In the genomic region with DNA sequence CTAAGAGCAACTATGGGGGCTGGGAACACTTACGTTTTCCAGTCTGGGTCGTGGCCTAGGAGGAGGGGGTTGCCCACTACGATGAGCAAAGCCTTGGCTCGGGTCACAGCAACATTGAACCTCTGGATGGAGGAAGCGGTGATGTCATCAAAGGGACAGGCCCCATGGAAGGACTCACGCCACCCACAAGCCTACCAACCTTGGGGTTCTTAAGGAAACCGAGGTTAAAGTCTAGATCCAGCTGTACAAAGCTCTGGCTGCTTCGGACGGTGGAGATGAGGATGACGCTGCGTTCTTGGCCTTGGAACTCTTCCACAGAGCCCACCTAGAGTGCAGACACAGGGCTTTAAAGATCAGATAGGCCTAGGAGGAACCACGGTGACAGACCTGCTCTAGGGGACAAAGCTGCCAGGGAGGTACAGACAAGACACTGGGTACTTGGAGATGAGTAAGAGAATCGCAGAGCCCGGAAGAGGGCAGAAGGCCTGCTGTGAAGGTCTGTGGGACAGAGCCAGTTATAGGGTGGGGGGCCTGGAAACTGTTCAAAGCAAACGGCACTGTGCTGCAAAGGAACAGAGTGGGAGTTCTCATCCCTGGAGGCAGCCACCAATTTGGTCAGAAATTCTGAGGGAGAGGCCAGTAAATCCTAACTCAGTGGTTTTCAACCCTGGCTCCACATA, we compare ENCODE assay signal across 10 mouse cellular contexts. TPM values are rescaled to one million over a fixed set of nuclear protein-coding genes. Genes with fewer than 3 reads are reported as not detected.
DNase-seq lines count a peak whose midpoint lies in the region; ATAC-seq and TF ChIP-seq lines count a peak whose summit lies in the region.
"Had no signal": no experiment of that assay in that cellular context is flagged by ENCODE, and none has a peak within 500 bp of the region (broad histone marks: within the 10 kb centered on the region; RNA-seq: fewer than 3 reads in every experiment).

No protein-coding gene starts in this region.

- intact Hi-C loops in heart, postnatal 10 days (cut with DNase I): loop anchor here (2.0 kb wide), 1 partner anchor 21 kb away; no protein-coding TSS in a partner anchor

- WGBS in heart, embryonic 15.5 days: 65% methylated on average over 15 of the region's 15 CpGs
- 73% methylated on average over 15 of the region's 15 CpGs for WGBS in limb, embryonic 10.5 days

- H3K9me3 ChIP-seq in heart, embryonic 15.5 days (replicated peaks): no peaks in the 10 kb centered on the region
- H3K9me3 ChIP-seq in CH12.LX (replicated peaks; ENCODE audit: low read length): no peaks in the 10 kb centered on the region
- H3K9me3 ChIP-seq in limb, embryonic 10.5 days (replicated peaks): no peaks in the 10 kb centered on the region

- TF ChIP-seq CTCF in CH12.LX (conservative IDR thresholded peaks at IDR 0.05 in 1 of 2, IDR thresholded peaks at IDR 0.05 in 1 of 2; ENCODE audit: low read depth in 2 of 2, low read length in 2 of 2): no peak

- in situ Hi-C loops in CH12.LX (cut with MboI; ENCODE audit: low pct_ligation_motif_present, low pct_unique_long_range_greater_than_20kb, low sequenced_read_pairs): no loop called here

- H3K4me1 ChIP-seq in heart, embryonic 15.5 days (replicated peaks): peaks cover 57% of the 10 kb centered on the region
- peaks cover 14 to 51% of the 10 kb centered on the region in 2 experiments for H3K4me1 ChIP-seq in CH12.LX (ENCODE audit: control insufficient read depth in 1 of 2, insufficient read depth in 2 of 2)
- H3K4me1 ChIP-seq in limb, embryonic 10.5 days: peaks cover 59% of the 10 kb centered on the region

- dilution Hi-C loops in CH12.LX (cut with MboI; ENCODE audit: extremely low pct_ligation_motif_present, extremely low pct_unique_long_range_greater_than_20kb, low sequenced_read_pairs): no loop called here

- TF ChIP-seq RAD21 in CH12.LX (IDR thresholded peaks at IDR 0.05; ENCODE audit: low read depth, low read length): no peak

- H3K27ac ChIP-seq in heart, embryonic 15.5 days: peak overlapping the region; percentile 90
- 0 out of 2 replicates have a peak overlapping the region, but pooled peaks have one; percentile 1 for H3K27ac ChIP-seq in CH12.LX (ENCODE audit: insufficient read depth, low read depth)
- peak overlapping the region; percentile 59; the same call in 1 of the 2 replicates for H3K27ac ChIP-seq in limb, embryonic 10.5 days

- H3K4me2 ChIP-seq in heart, embryonic 15.5 days: no peak overlapping the region
- H3K4me2 ChIP-seq in CH12.LX (ENCODE audit: insufficient read depth, low read depth, poor library complexity, severe bottlenecking): no peak overlapping the region

- H3K27me3 ChIP-seq in heart, embryonic 15.5 days: no peaks in the 10 kb centered on the region
- no peaks in the 10 kb centered on the region for H3K27me3 ChIP-seq in CH12.LX (replicated peaks)
- H3K27me3 ChIP-seq in limb, embryonic 10.5 days (ENCODE audit: low read depth, poor library complexity, severe bottlenecking): no peaks in the 10 kb centered on the region

- no peak overlapping the region for H3K9ac ChIP-seq in heart, embryonic 15.5 days
- H3K9ac ChIP-seq in CH12.LX (ENCODE audit: insufficient read depth, low read depth): no peak overlapping the region

- peaks cover 53% of the 10 kb centered on the region for H3K36me3 ChIP-seq in heart, embryonic 15.5 days
- peaks cover 46 to 78% of the 10 kb centered on the region in 2 experiments for H3K36me3 ChIP-seq in CH12.LX (replicated peaks in 1 of 2; ENCODE audit: control insufficient read depth in 1 of 2, insufficient read depth in 1 of 2, low read length in 1 of 2)
- peaks cover 87% of the 10 kb centered on the region for H3K36me3 ChIP-seq in limb, embryonic 10.5 days

- no peaks in the 10 kb centered on the region for H3K79me2 ChIP-seq in CH12.LX (replicated peaks; ENCODE audit: control insufficient read depth, extremely low read depth, insufficient read depth, poor library complexity, severe bottlenecking)

- no peak for TF ChIP-seq POLR2A in CH12.LX (IDR thresholded peaks at IDR 0.05; ENCODE audit: low read depth, low read length)

- no peak overlapping the region for H3K4me3 ChIP-seq in heart, embryonic 15.5 days
- no peak overlapping the region for H3K4me3 ChIP-seq in CH12.LX (replicated peaks in 1 of 3; ENCODE audit: low read depth in 2 of 3, low read length in 2 of 3, poor library complexity in 1 of 3)
- H3K4me3 ChIP-seq in limb, embryonic 10.5 days: no peak overlapping the region

- no peak for TF ChIP-seq EP300 in CH12.LX (IDR thresholded peaks at IDR 0.05; ENCODE audit: low read length)

- no peak for DNase-seq in heart, postnatal 10 days
- no peak for DNase-seq in CH12.LX (ENCODE audit: extremely low read depth)
- DNase-seq in Muller cell, postnatal 12 days (ENCODE audit: inconsistent ontology term): peak; percentile 55
- DNase-seq in limb, embryonic 10.5 days (ENCODE audit: low spot score): peak; percentile 32
- no peak for DNase-seq in right cerebral cortex, postnatal 4 days
- DNase-seq in retina, embryonic 14.5 days (ENCODE audit: low spot score): no peak
- DNase-seq: right cerebral cortex, adult 18-20 months; thymus, adult 2 months had no signal

- ATAC-seq in heart, embryonic 15.5 days (replicated peaks; ENCODE audit: insufficient number of reproducible peaks, insufficient read depth, low FRiP score, low read depth): no peak
- no peak for ATAC-seq in cerebellum, adult (ENCODE audit: insufficient number of reproducible peaks, low FRiP score, low TSS enrichment)

TF ChIP-seq in CH12.LX, 34 proteins besides CTCF, POLR2A, EP300 and RAD21:
- TF ChIP-seq MYC (IDR thresholded peaks at IDR 0.05; ENCODE audit: low read depth, low read length): no peak
- TF ChIP-seq TCF12 (IDR thresholded peaks at IDR 0.05; ENCODE audit: low read depth, low read length): no peak
- TF ChIP-seq JUN (IDR thresholded peaks at IDR 0.05; ENCODE audit: insufficient read depth, low read depth, low read length): no peak
- no peak for TF ChIP-seq MAX (IDR thresholded peaks at IDR 0.05; ENCODE audit: low read length)

RNA-seq across cellular contexts. Expression of gene Rhoc, which starts 7.6 kb away (rescaled TPM):
- polyA plus RNA-seq in heart, embryonic 15.5 days (2015; fragmentation: Nextera tagmentation; extraction: Ambion mirVana): 170 and 177 TPM in 2 replicates
- total RNA-seq in heart, postnatal 10 days (2021): 100 to 1,000 TPM; 243 to 255 TPM
- total RNA-seq in CH12.LX (2012; rRNA removed) (6.2 and 8.3 TPM in 2 replicates), CH12.LX (2014; rRNA removed) (1.2 and 1.4 TPM in 2 replicates)
- 7.9 and 8.0 TPM in 2 replicates for polyA plus RNA-seq in CH12.LX (2012; ENCODE audit: insufficient read length, low read depth)
- 132 and 145 TPM in 2 replicates for polyA plus RNA-seq in limb, embryonic 10.5 days (2016; fragmentation: Nextera tagmentation; extraction: Ambion mirVana)

RNA-seq across cellular contexts. Expression of gene Fam19a3, which starts 14.2 kb away (rescaled TPM):
- polyA plus RNA-seq in heart, embryonic 15.5 days (2015; fragmentation: Nextera tagmentation; extraction: Ambion mirVana): 0.78 and 0.95 TPM in 2 replicates
- total RNA-seq in heart, postnatal 10 days (2021): 1 to 10 TPM; 2.2 to 2.6 TPM
- total RNA-seq in CH12.LX (2012; rRNA removed) (0.04 and 0.08 TPM in 2 replicates), CH12.LX (2014; rRNA removed) (not detected in 2 replicates)
- 0.07 and 0.16 TPM in 2 replicates for polyA plus RNA-seq in CH12.LX (2012; ENCODE audit: insufficient read length, low read depth)
- polyA plus RNA-seq in limb, embryonic 10.5 days (2016; fragmentation: Nextera tagmentation; extraction: Ambion mirVana): 0.18 and 0.20 TPM in 2 replicates

RNA-seq across cellular contexts. Expression of gene Ppm1j, which starts 14.9 kb away (rescaled TPM):
- polyA plus RNA-seq in heart, embryonic 15.5 days (2015; fragmentation: Nextera tagmentation; extraction: Ambion mirVana): 33.6 and 33.9 TPM in 2 replicates
- 10 to 100 TPM; 51.9 to 57.2 TPM for total RNA-seq in heart, postnatal 10 days (2021)
- total RNA-seq in CH12.LX (2012; rRNA removed) (4.2 and 6.4 TPM in 2 replicates), CH12.LX (2014; rRNA removed) (2.1 and 2.7 TPM in 2 replicates)
- 6.4 and 6.5 TPM in 2 replicates for polyA plus RNA-seq in CH12.LX (2012; ENCODE audit: insufficient read length, low read depth)
- polyA plus RNA-seq in limb, embryonic 10.5 days (2016; fragmentation: Nextera tagmentation; extraction: Ambion mirVana): 2.5 and 3.2 TPM in 2 replicates

RNA-seq across cellular contexts. Expression of gene Mov10, which starts 22.6 kb away (rescaled TPM):
- polyA plus RNA-seq in heart, embryonic 15.5 days (2015; fragmentation: Nextera tagmentation; extraction: Ambion mirVana): 24.4 and 34.9 TPM in 2 replicates
- 10 to 100 TPM; 10.3 to 14.6 TPM for total RNA-seq in heart, postnatal 10 days (2021)
- total RNA-seq in CH12.LX (2012; rRNA removed) (15.2 and 18.4 TPM in 2 replicates), CH12.LX (2014; rRNA removed) (7.2 and 7.9 TPM in 2 replicates)
- 28.0 and 31.9 TPM in 2 replicates for polyA plus RNA-seq in CH12.LX (2012; ENCODE audit: insufficient read length, low read depth)
- 53.4 and 71.0 TPM in 2 replicates for polyA plus RNA-seq in limb, embryonic 10.5 days (2016; fragmentation: Nextera tagmentation; extraction: Ambion mirVana)

Comparison
In these comparisons a context has a peak if more than half of its experiments do, and no peak if none do; other contexts are left out.
1. H3K27ac ChIP-seq: peak in every context shown above with its lines; median percentile 90 in heart, embryonic 15.5 days; 59 in limb, embryonic 10.5 days; 1 in CH12.LX.
2. DNase-seq: peak in Muller cell, postnatal 12 days (single experiment) and limb, embryonic 10.5 days (single experiment); none in heart, postnatal 10 days (0 of 2), CH12.LX (single experiment), right cerebral cortex, postnatal 4 days (single experiment) and retina, embryonic 14.5 days (single experiment).
3. RNA of gene Rhoc, which starts 7.6 kb away (polyA plus RNA-seq): 170 to 177 TPM in heart, embryonic 15.5 days and 132 to 145 TPM in limb, embryonic 10.5 days; 7.9 to 8.0 TPM in CH12.LX; every median in the first group is over 10 times any median in the second.